Mouse (Mus musculus) heart, postnatal 0 days (tissue): ENCODE results near the gene Kcnq1. TPM values are rescaled to one million over a fixed set of nuclear protein-coding genes. Genes with fewer than 3 reads are reported as not detected.
A peak's percentile ranks its signal among the peaks of the same experiment; 100 is the strongest.

Experiments used
- ATAC-seq: fragments of 200-750 bp; cut with Nextera tagmentation; 2 replicates; pipeline ENCODE4 v1.8.0; 2017; ENCODE audit warnings: low read depth, moderate number of reproducible peaks, moderate library complexity; ENCODE audit not compliant: insufficient read depth
- DNase-seq: peaks from one replicate; pipeline ENCODE4 v3.0.0-alpha.2; 2016; ENCODE audit warnings: low spot score
- H3K27ac ChIP-seq: fragments of 300-500 bp; sonication (generic); 2 replicates; pipeline ENCODE4 v1.5.1; 2014; ENCODE audit warnings: low read depth, mild to moderate bottlenecking
- H3K27me3 ChIP-seq: fragments of 300-500 bp; sonication (generic); 2 replicates; pipeline ENCODE4 v1.6.1; 2014; ENCODE audit warnings: low read length, mixed read lengths; ENCODE audit not compliant: control insufficient read depth, insufficient read depth
- H3K36me3 ChIP-seq: fragments of 300-500 bp; sonication (generic); replicated peaks from 2 replicates; pipeline ENCODE4 v1.6.1; 2014; ENCODE audit warnings: low read length, mixed read lengths; ENCODE audit not compliant: control insufficient read depth, insufficient read depth
- H3K4me1 ChIP-seq: fragments of 300-500 bp; sonication (generic); 2 replicates; pipeline ENCODE4 v1.6.1; 2014; ENCODE audit warnings: antibody characterized with exemption; ENCODE audit not compliant: control insufficient read depth, insufficient read depth
- H3K4me2 ChIP-seq: fragments of 300-500 bp; sonication (generic); 2 replicates; pipeline ENCODE4 v1.6.1; 2014; ENCODE audit warnings: low read depth, mild to moderate bottlenecking, low read length, moderate library complexity
- H3K4me3 ChIP-seq: fragments of 300-500 bp; sonication (generic); 2 replicates; pipeline ENCODE4 v1.5.1; 2014; ENCODE audit warnings: low read depth, low read length
- H3K9ac ChIP-seq: fragments of 300-500 bp; sonication (generic); replicated peaks from 2 replicates; pipeline ENCODE4 v1.6.1; 2014; ENCODE audit warnings: low read depth, low read length, mixed read lengths
- H3K9me3 ChIP-seq: fragments of 300-500 bp; sonication (generic); replicated peaks from 2 replicates; pipeline ENCODE4 v1.6.1; 2016; ENCODE audit warnings: low read length; ENCODE audit not compliant: control insufficient read depth
- CTCF ChIP-seq: IDR thresholded peaks from 2 replicates; pipeline ENCODE4 v1.5.1; 2016; ENCODE audit warnings: antibody characterized with exemption, control low read depth, low read depth
- EP300 ChIP-seq: IDR thresholded peaks from 2 replicates; pipeline ENCODE4 v1.6.1; 2016; ENCODE audit warnings: antibody characterized with exemption, low read depth
- WGBS: fragments of 180-500 bp; shearing (Covaris S2); extraction: QIAGEN DNeasy Blood & Tissue Kit; methylation state at CpG from one replicate; pipeline ENCODE4 v1.1.7; 2014; 5-methylcytosine and 5-hydroxymethylcytosine counted together
- polyA plus RNA-seq: library from polyadenylated mRNA; unstranded; fragments of >200 nt; fragmentation: Nextera tagmentation; extraction: Ambion mirVana; gene quantifications from 2 replicates; pipeline ENCODE4 v1.2.1, GENCODE M21; 2015
- total RNA-seq: library from RNA; depleted of rRNA; stranded (reverse); fragments of >200 nt; gene quantifications from 2 replicates; pipeline ENCODE4 v1.2.3, GENCODE M21; 2014; ENCODE audit warnings: low replicate concordance

The Kcnq1 gene
- total and polyA plus RNA-seq, 2 experiments from 2014 or later = 37.2 to 75.9 TPM

DNA sequence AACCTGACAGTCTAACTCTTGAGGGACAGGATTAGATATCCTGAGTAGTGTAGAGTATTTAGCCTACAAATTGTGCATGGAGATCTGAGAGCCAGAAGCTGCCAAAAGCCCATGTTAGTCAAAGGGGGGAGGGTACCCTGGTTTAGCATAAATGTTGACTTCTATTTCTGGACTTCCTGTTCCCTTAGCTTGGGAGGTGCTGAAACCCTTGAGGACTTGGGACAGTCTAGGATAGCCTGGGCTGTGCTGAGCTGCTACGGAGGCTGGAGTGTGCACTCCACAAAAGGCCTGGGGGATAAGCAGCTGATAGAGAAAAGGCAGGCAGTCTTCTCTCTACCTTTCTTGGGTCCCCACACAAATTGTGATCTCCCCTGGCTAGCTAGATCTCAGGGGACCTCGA is 177.5 kb downstream of the Kcnq1 start:
- TF ChIP-seq EP300 (no peak), CTCF (no peak)
- Histone ChIP-seq H3K4me2 (no peak overlapping the region), H3K4me3 (no peak overlapping the region), H3K27ac (peak overlapping the region; percentile 21; the same call in 1 of the 2 replicates), H3K9ac (no peak overlapping the region), H3K9me3 (no peaks in the 10 kb centered on the region), H3K27me3 (no peaks in the 10 kb centered on the region), H3K36me3 (0 out of 2 replicates have a peak, but pooled peaks cover 7% of the 10 kb centered on the region), H3K4me1 (peaks cover 43% of the 10 kb centered on the region)
- DNase-seq = peak; percentile 49
- WGBS = 17% methylated on average over 2 of the region's 2 CpGs
- peak; percentile 64; the same call in 1 of the 2 replicates for ATAC-seq

DNA sequence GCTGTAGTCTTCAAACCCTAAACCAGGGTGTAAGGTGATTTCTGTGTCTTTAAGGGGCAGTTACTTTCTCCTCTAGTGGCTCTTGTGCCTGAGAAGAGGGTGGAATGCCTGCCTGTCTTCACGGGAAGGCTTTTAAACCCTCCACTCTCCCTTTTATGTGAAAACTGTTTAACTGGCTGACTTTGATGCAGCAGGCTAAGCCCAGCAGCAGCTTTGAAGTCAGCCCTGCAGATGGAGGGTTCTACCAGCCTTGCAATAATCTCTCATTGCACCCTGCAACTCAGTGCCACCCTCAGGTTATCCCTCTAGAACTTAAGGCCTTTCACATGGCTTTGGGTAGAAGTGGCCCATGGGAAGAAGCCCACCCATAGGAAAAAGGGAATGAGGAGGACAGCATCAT is 178.7 kb downstream of the Kcnq1 start:
- no peak for ATAC-seq
- H3K27ac ChIP-seq = no peak overlapping the region
- peaks cover 54% of the 10 kb centered on the region for H3K4me1 ChIP-seq

DNA sequence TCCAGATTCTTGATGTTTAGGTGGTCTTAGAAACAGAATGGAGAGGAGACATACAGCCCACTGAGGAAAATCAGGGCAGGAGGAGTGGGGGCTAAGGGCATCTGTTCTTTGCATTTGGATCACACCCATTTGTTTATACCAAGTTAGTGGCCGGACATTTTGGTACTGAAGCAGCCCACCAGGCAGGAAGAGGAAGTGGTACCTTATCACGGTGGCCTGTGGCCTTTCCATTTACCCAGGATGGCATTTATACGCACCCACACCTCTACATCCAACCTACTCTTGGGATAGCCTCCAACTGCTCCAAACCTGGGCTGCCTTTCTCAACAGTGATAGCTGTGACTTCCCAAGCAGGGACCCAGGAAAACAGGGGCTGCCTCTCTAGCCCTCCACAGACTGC is 179.3 kb downstream of the Kcnq1 start:
- 0 out of 2 replicates have a peak, but pooled peaks cover 7% of the 10 kb centered on the region for H3K36me3 ChIP-seq
- DNase-seq (no peak), ATAC-seq (no peak)
- H3K27ac ChIP-seq = no peak overlapping the region
- H3K27me3 ChIP-seq = no peaks in the 10 kb centered on the region
- H3K4me1 ChIP-seq = peaks cover 54% of the 10 kb centered on the region
- no peak overlapping the region for H3K9ac ChIP-seq
- 53% methylated on average over 3 of the region's 3 CpGs for WGBS
- H3K9me3 ChIP-seq = no peaks in the 10 kb centered on the region
- no peak for TF ChIP-seq EP300
- no peak for TF ChIP-seq CTCF
- H3K4me2 ChIP-seq = no peak overlapping the region
- no peak overlapping the region for H3K4me3 ChIP-seq

More for the DNA sequence above, 178.7 kb downstream of the Kcnq1 start:
- Histone ChIP-seq H3K9ac (no peak overlapping the region), H3K9me3 (no peaks in the 10 kb centered on the region), H3K4me2 (no peak overlapping the region), H3K4me3 (no peak overlapping the region), H3K36me3 (0 out of 2 replicates have a peak, but pooled peaks cover 7% of the 10 kb centered on the region), H3K27me3 (no peaks in the 10 kb centered on the region)
- no peak for TF ChIP-seq CTCF
- no peak for TF ChIP-seq EP300
- 45% methylated on average over 1 of the region's 1 CpGs for WGBS
- no peak for DNase-seq

DNA sequence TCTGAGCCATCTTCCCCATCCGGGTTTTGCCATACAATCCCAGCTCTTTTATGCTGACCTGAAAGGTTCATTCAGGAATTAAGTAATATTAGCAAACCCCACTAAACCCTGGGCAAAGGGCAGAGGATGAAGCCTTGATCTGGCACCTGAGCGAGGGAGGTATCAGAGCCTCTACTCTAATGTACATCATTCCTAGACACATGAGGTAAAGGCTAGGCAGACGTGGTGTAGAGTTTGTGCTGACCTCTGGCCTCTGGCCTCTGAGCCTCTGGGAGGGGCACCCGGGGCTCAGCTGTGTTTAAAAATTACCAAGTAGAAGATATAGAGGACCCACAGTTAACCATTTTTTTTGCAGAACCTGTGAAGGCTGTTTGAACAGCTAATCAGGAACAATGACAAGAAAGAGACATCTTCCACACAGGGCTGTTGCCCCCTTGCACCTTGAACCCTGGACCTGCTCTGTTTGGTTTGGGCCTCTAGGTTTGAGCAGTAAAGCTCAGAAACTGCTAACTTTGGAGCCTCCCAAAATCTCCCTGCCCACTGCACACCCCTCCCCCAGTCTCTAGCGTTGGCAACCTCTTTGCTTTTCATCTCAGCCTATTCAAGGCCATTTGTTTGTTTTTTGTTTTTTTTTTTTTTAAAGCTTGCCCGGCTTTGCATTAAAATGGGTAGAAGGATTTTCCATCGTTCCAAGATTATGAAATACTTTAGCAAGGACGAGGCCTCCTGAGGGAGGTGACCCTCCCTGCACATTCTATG is 180.5 kb downstream of the Kcnq1 start:
- Histone ChIP-seq H3K27ac (no peak overlapping the region), H3K27me3 (no peaks in the 10 kb centered on the region), H3K9ac (no peak overlapping the region), H3K9me3 (no peaks in the 10 kb centered on the region), H3K4me2 (no peak overlapping the region), H3K4me3 (no peak overlapping the region), H3K36me3 (peaks cover 7% of the 10 kb centered on the region; the same call in 1 of the 2 replicates), H3K4me1 (peaks cover 59% of the 10 kb centered on the region)
- ATAC-seq (no peak), DNase-seq (no peak)
- 59% methylated on average over 8 of the region's 8 CpGs for WGBS
- no peak for TF ChIP-seq CTCF
- TF ChIP-seq EP300 = no peak

DNA sequence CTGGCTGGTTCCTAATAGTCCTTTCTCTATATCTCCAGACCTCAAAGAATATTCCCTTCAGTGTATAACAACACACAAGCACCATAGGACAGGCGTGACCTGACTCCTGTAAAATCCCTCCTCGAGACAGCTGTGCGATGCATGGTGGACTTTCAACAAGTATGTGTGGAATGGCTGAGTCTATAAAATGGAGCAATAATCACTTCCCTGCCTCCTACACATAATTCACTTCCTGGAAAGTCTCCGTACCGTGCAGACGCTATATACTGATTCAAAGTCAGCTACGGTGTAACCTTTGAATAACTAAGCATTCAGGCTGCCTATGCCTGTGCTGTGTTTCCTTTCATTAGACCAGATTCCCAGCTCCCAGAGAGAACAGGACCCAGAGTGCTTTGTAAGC is 182.0 kb downstream of the Kcnq1 start:
- Histone ChIP-seq H3K9me3 (no peaks in the 10 kb centered on the region), H3K27me3 (no peaks in the 10 kb centered on the region), H3K4me1 (peaks cover 57% of the 10 kb centered on the region), H3K4me3 (no peak overlapping the region), H3K9ac (no peak overlapping the region), H3K36me3 (peaks cover 7% of the 10 kb centered on the region; the same call in 1 of the 2 replicates), H3K4me2 (no peak overlapping the region), H3K27ac (no peak overlapping the region)
- DNase-seq (no peak), ATAC-seq (no peak)
- TF ChIP-seq CTCF (no peak), EP300 (no peak)
- 66% methylated on average over 7 of the region's 7 CpGs for WGBS
